Mouse (Mus musculus) heart, embryonic 13.5 days (tissue): ENCODE results near the gene Ptpn23. TPM values are rescaled to one million over a fixed set of nuclear protein-coding genes. Genes with fewer than 3 reads are reported as not detected.

Experiments
- ATAC-seq: fragments of 200-750 bp; cut with Nextera tagmentation; 2 replicates; pipeline ENCODE4 v1.8.0; 2017; ENCODE audit warnings: moderate TSS enrichment; ENCODE audit not compliant: insufficient number of reproducible peaks, low FRiP score, low TSS enrichment; ENCODE audit errors: extremely low read depth
- H3K27ac ChIP-seq: fragments of 300-500 bp; sonication (generic); replicated peaks from 2 replicates; pipeline ENCODE4 v1.5.1; 2015; ENCODE audit warnings: moderate library complexity, mild to moderate bottlenecking, inconsistent platforms
- H3K27me3 ChIP-seq: fragments of 300-500 bp; sonication (generic); replicated peaks from 2 replicates; pipeline ENCODE4 v1.6.1; 2015; ENCODE audit warnings: mild to moderate bottlenecking, inconsistent platforms
- H3K36me3 ChIP-seq: fragments of 300-500 bp; sonication (generic); 2 replicates; pipeline ENCODE4 v1.6.1; 2015; ENCODE audit warnings: mild to moderate bottlenecking, inconsistent platforms
- H3K4me1 ChIP-seq: fragments of 300-500 bp; sonication (generic); 2 replicates; pipeline ENCODE4 v1.6.1; 2015; ENCODE audit warnings: inconsistent platforms
- H3K4me2 ChIP-seq: fragments of 300-500 bp; sonication (generic); 2 replicates; pipeline ENCODE4 v1.6.1; 2015; ENCODE audit warnings: inconsistent platforms, mild to moderate bottlenecking, moderate library complexity
- H3K4me3 ChIP-seq: fragments of 300-500 bp; sonication (generic); 2 replicates; pipeline ENCODE4 v1.5.1; 2015; ENCODE audit warnings: moderate library complexity, mild to moderate bottlenecking, inconsistent platforms
- H3K9ac ChIP-seq: fragments of 300-500 bp; sonication (generic); 2 replicates; pipeline ENCODE4 v1.6.1; 2015; ENCODE audit warnings: inconsistent platforms, mild to moderate bottlenecking, moderate library complexity
- H3K9me3 ChIP-seq: fragments of 300-500 bp; sonication (generic); 2 replicates; pipeline ENCODE4 v1.6.1; 2016; ENCODE audit warnings: inconsistent platforms
- WGBS: fragments of 180-500 bp; shearing (Covaris S2); methylation state at CpG from one replicate; pipeline ENCODE4 v1.1.7; 2015; ENCODE audit warnings: mixed read lengths; 5-methylcytosine and 5-hydroxymethylcytosine counted together
- polyA plus RNA-seq: library from polyadenylated mRNA; unstranded; fragments of >200 nt; fragmentation: Nextera tagmentation; extraction: Ambion mirVana; gene quantifications from 2 replicates; pipeline ENCODE4 v1.2.1, GENCODE M21; 2015

Gene Ptpn23
- polyA plus RNA-seq, 1 experiment from 2014 or later, result 15.4 TPM

DNA sequence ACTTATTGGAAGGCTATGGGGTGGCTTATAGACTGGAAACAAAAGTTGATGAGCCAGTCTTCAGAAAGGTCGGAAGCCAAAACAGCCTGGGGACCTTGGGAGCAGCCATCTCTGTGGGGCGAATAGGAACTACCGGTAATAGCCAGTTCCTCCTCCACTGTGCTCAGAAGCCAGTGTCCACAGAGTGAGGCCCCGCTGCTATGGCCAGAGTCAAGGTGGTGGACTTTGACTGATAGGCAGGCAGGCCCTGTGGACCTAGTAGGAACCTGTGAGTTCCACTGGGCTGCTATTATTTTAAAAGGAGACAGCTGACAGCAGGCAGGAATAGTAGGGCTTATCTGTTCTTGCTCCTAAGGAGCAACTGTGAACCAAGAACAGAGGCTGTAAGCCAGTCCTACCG lies 57.4 kb downstream of the Ptpn23 start:
- ATAC-seq, result no peak

DNA sequence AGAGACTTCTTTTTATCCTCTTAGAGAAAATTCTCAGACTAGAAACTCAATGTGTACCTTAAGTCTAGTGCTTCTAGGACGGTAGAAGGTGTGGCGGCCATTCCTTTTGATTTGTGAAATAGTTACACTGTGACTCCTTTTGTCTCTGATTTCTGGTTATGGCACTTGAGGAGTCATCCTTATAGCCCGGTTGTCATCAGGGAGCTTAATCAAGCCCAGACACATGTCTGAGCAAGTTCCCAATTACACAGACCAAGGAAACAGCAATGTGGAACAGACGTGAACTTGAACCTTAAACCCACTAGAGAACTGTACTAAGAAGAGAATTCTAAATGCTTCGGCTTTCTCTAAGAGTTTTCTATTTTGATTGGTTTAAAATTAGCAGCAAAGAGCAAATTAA lies 57.8 kb downstream of the Ptpn23 start:
- Histone ChIP-seq H3K27me3 (no peaks in the 10 kb centered on the region), H3K27ac (no peak overlapping the region), H3K9me3 (no peaks in the 10 kb centered on the region), H3K9ac (no peak overlapping the region), H3K4me2 (no peak overlapping the region), H3K4me1 (peaks cover 27% of the 10 kb centered on the region), H3K4me3 (no peak overlapping the region), H3K36me3 (peaks cover 15% of the 10 kb centered on the region; the same call in 1 of the 2 replicates)
- no peak for ATAC-seq
- WGBS, result 86% methylated on average over 5 of the region's 5 CpGs

More for the DNA sequence above, 57.4 kb downstream of the Ptpn23 start:
- no peak overlapping the region for H3K9ac ChIP-seq
- peaks cover 31% of the 10 kb centered on the region for H3K4me1 ChIP-seq
- H3K27ac ChIP-seq, result no peak overlapping the region
- no peaks in the 10 kb centered on the region for H3K9me3 ChIP-seq
- 76% methylated on average over 5 of the region's 5 CpGs for WGBS
- H3K4me3 ChIP-seq, result no peak overlapping the region
- H3K27me3 ChIP-seq, result no peaks in the 10 kb centered on the region
- peaks cover 15% of the 10 kb centered on the region; the same call in 1 of the 2 replicates for H3K36me3 ChIP-seq
- no peak overlapping the region for H3K4me2 ChIP-seq

DNA sequence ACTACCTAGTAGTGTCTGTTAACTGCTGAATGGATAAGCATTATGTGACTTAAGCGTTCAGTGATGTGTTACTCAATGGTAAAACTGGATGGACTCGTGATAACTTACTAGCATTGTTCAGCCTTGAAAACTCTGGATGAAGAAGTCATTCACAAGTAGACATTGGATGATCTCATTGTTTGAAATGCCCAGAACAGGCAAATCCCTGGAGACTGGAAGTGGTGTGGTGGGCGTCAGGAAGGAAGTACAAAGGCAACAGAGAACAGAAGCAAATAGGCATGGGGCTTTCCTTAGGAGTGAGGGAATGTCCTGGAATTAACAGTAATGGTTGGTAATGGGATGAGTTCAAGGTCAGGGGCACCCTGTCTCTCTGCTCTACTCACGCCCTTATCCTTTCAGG lies 59.1 kb downstream of the Ptpn23 start:
- Histone ChIP-seq H3K4me2 (no peak overlapping the region), H3K9ac (no peak overlapping the region), H3K4me1 (peaks cover 25% of the 10 kb centered on the region), H3K27ac (no peak overlapping the region), H3K4me3 (no peak overlapping the region), H3K27me3 (no peaks in the 10 kb centered on the region), H3K9me3 (no peaks in the 10 kb centered on the region), H3K36me3 (peaks cover 6% of the 10 kb centered on the region; the same call in 1 of the 2 replicates)
- 52% methylated on average over 4 of the region's 4 CpGs for WGBS
- no peak for ATAC-seq

DNA sequence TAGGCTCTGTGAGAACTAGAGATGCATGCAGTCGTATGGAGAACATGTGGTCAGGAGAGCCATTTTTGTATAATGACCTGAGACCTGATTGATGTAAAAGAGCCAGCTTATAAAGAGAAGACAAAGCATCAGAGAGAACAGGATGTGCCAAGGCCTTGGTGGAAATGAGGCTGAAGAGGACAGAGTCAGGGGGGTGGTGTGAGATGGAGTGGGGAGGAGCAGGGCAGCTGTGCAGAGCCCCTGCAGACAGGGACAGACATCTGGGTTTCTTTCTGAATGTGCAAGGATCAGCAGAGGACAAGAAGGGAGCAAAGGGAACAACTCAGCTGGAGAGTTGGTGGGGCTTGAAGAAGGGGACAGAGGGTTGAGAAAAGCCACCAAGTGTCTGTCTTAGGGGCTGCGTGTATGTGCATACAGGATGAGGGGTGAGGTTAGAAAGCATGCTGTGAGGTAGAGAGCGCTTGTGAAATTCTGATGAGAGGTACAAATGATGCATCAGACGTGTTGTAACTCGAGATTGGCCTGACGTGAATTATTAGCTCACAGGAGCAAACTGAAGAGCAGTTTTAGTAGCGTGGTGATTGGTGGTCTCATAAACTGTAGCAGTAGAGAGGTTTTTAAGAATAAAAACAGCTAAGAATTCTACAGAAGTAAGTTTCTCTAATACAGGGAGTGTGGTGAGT lies 62.8 kb downstream of the Ptpn23 start:
- ATAC-seq, result no peak
- H3K9me3 ChIP-seq, result no peaks in the 10 kb centered on the region
- no peak overlapping the region for H3K4me2 ChIP-seq
- H3K36me3 ChIP-seq, result no peaks in the 10 kb centered on the region
- H3K27me3 ChIP-seq, result no peaks in the 10 kb centered on the region
- H3K27ac ChIP-seq, result no peak overlapping the region
- 75% methylated on average over 7 of the region's 7 CpGs for WGBS
- peaks cover 11% of the 10 kb centered on the region; the same call in 1 of the 2 replicates for H3K4me1 ChIP-seq
- H3K9ac ChIP-seq, result 0 out of 2 replicates have a peak overlapping the region, but pooled peaks have one; percentile 8
- H3K4me3 ChIP-seq, result no peak overlapping the region

DNA sequence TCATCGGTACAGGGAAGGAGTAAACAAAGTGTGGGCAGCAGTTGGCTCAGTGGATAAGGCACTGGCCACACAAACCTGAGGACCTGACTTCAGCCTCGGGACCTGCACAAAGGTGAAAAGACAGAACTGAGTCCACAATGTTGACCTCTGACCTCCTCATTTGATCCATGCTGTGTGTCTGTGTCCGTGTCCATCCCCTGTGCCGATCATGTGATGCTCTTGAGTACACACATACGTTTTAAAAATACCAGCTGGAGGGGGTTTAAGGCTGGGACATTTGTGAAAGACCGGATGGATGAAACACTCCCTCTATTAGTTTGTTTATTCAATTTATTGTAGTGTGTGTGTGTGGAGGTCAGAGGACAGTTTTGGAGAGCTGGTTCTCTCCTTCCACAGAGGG lies 64.2 kb downstream of the Ptpn23 start:
- H3K4me1 ChIP-seq, result peaks cover 9% of the 10 kb centered on the region
- H3K27me3 ChIP-seq, result no peaks in the 10 kb centered on the region
- no peak overlapping the region for H3K4me3 ChIP-seq
- WGBS, result 67% methylated on average over 6 of the region's 6 CpGs
- no peak overlapping the region for H3K9ac ChIP-seq
- H3K4me2 ChIP-seq, result no peak overlapping the region
- no peaks in the 10 kb centered on the region for H3K36me3 ChIP-seq
- H3K27ac ChIP-seq, result no peak overlapping the region
- ATAC-seq, result no peak
- H3K9me3 ChIP-seq, result no peaks in the 10 kb centered on the region

DNA sequence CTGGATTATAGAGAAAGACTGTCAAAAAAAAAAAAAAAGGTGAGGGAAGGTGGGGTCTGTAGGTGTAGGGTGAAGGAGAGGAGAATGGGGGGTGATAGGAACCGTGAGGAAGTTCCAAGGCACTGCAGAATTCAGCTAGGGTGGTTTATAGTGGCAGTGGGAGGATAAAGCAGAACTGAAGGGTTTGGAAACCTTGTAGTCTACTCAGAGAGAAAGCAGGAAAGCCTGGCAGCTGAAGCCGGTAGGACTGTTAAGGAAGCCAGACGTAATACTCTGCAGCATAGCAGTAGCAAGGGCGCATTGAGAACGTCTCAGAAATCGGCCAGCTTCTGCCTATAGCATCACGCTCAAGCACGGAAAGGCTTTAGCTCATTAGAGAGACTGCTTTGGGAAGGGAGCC lies 66.0 kb downstream of the Ptpn23 start:
- H3K4me3 ChIP-seq, result no peak overlapping the region
- no peak overlapping the region for H3K9ac ChIP-seq
- peaks cover 21% of the 10 kb centered on the region for H3K4me1 ChIP-seq
- no peak overlapping the region for H3K4me2 ChIP-seq
- no peaks in the 10 kb centered on the region for H3K36me3 ChIP-seq
- no peak for ATAC-seq
- 69% methylated on average over 8 of the region's 8 CpGs for WGBS
- no peak overlapping the region for H3K27ac ChIP-seq
- H3K9me3 ChIP-seq, result no peaks in the 10 kb centered on the region
- no peaks in the 10 kb centered on the region for H3K27me3 ChIP-seq

DNA sequence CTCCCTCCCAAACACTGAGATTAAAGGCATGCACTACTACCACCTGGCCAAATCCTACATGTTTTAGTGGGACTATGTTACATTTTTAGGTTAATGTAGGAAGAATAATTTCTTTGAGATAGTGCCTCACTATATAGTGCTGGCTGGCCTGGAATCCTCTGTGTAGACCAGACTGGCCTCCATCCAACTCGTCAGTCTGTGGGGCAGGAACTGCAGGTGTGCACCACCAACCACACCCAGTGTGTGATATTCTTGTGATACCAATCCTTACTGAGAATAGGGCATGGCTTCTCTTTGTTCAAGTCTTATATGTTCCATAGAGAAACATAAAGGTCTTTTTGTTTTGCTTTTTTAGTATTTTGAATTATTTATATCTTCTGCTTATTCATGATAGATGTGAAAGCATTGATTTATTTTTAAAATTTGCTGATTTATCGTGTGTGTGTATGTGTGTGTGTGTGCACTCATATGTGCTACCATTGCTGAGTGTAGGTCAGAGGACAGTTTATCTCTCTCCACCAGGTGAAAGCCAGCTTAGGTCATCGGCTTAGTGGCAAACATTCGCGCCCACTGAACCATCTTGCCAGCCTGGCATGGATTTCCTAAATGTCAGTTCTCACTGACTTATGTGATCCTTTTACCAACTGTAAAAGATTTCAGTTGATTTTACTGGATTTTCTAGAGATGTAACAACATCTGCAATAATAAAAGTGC lies 67.8 kb downstream of the Ptpn23 start:
- Histone ChIP-seq H3K9me3 (no peaks in the 10 kb centered on the region), H3K9ac (no peak overlapping the region), H3K27me3 (no peaks in the 10 kb centered on the region), H3K4me3 (no peak overlapping the region), H3K4me1 (peaks cover 21% of the 10 kb centered on the region), H3K27ac (no peak overlapping the region), H3K36me3 (no peaks in the 10 kb centered on the region), H3K4me2 (no peak overlapping the region)
- WGBS, result 81% methylated on average over 5 of the region's 5 CpGs
- ATAC-seq, result no peak

Other genes starting within 250 kb of the Ptpn23 start
- 2.3 and 2.7 TPM in 2 replicates for gene Cspg5, start 164.4 kb downstream of the Ptpn23 start, polyA plus RNA-seq
- gene Elp6, start 103.0 kb downstream of the Ptpn23 start, polyA plus RNA-seq, result 17.2 and 17.6 TPM in 2 replicates
- 18.2 and 19.9 TPM in 2 replicates for gene Scap, start 74.9 kb downstream of the Ptpn23 start, polyA plus RNA-seq
- 1.8 and 2.9 TPM in 2 replicates for gene Ngp, start 11.5 kb upstream of the Ptpn23 start, polyA plus RNA-seq
- gene Klhl18, start 68.5 kb upstream of the Ptpn23 start, polyA plus RNA-seq, result 6.9 and 8.4 TPM in 2 replicates
- 0.38 and 0.51 TPM in 2 replicates for gene Kif9, start 68.7 kb upstream of the Ptpn23 start, polyA plus RNA-seq
- gene Setd2, start 124.4 kb upstream of the Ptpn23 start, polyA plus RNA-seq, result 19.1 and 20.7 TPM in 2 replicates
- gene Nradd, start 216.2 kb upstream of the Ptpn23 start, polyA plus RNA-seq, result 23.4 and 25.6 TPM in 2 replicates
- gene Nbeal2, start 245.9 kb upstream of the Ptpn23 start, polyA plus RNA-seq, result 1.3 and 1.8 TPM in 2 replicates
- gene Ccdc12, start 248.3 kb upstream of the Ptpn23 start, polyA plus RNA-seq, result 119 and 136 TPM in 2 replicates